Mouse (Mus musculus): ENCODE measurements around the gene Gpr37l1. TPM values are rescaled to one million over a fixed set of nuclear protein-coding genes. Genes with fewer than 3 reads are reported as not detected.
"Not testable (repeated sequence)": the region's sequence is repeated elsewhere in the genome, so short reads cannot be mapped to it uniquely, and the experiment has no call there.

Gpr37l1 gene
- 1.8 and 2.4 TPM in 2 replicates for total RNA-seq (2021)
- long read RNA-seq, experiment 1, partial matches to known transcripts: 0 of 2 reads
- long read RNA-seq, experiment 1, other reads (novel, unspliced or antisense): 0 of 2 reads
- long read RNA-seq, experiment 2, partial matches to known transcripts: 0 of 1 reads
- long read RNA-seq, experiment 2, other reads (novel, unspliced or antisense): 0 of 1 reads

GRCm38 (mm10) chr1:135167435-135167834 is at the start of gene Gpr37l1:
Gene Gpr37l1 (minus strand): TSS chr1:135167681.
- peak; percentile 30 for DNase-seq

- no peak for DNase-seq
Observed at GRCm38 (mm10) chr1:135213772-135214640, 46.5 kb upstream of the Gpr37l1 start.

DNA sequence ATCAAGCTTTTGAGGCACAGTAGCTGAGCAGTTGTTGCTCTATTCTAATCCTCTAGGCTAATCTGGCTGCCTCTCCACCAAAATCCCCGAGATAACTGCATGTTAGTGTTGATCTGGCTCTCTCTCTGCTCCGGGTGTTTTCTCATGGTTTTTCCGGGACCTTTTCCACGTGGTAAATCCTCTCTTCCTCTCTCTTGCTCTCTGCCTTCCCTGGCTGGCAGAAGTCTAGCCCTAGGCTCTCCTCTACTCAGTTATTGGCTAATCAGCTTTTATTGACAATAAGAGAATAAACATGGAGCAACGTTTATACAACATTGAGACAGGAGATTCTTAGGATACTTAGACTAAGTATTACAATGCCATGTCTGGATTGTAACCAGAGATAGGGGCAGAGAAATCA is 42.9 kb upstream of the Gpr37l1 start:
- no peak for DNase-seq

DNA sequence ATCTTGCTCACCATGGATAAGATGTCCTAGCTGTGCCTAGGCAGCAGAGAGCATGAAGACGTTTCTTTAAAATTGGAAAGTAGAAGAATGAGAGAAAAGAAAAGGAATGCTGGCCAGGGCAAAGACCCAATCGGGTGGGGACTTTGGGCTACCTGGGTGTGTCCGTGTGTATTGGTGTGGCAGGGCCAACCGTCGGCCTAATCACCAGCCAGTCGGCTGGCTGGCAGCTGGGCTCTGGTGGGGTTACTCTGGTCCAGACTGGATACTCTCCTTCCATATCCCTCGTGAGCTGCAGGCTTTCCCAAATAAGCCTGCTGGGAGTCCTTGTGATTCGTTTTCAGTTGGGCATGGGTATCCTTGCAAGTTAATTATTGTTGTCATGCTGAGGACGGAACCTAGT is 41.2 kb upstream of the Gpr37l1 start:
- no peak for DNase-seq

DNA sequence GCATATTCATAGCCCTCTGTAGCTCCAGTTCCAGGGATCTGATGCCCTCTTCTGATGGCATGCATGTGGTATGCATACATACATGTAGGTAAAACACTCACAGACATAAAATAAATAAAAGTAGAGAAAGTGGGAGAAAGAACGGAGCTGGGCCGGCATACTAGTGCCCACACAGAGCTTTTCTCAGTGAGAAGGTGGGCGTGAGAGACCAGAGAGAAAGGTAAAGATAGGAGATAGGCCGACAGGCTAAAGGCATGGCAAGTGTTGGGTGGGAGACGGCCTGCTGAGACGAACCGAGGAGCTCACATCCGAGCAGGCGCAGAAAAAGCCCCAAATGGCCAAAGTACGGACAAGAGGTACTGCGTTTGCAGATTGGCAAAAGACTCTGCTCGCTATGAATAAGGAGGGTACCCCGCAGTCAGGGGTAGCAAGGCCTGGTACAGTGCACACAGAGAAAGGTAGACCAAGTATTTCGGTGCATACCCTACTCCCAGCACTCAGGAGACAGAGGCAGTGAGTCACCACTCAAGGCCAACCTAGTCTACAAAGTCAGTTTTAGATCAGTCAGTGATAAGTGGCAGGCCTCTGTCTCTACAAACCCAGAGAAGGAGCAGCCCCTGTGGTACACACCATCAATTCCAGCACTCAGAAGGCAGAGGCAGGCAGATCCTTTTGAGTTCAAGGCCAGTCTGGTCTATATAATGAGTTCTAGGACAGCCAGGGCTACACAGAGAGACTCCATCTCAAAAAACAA is 39.3 kb upstream of the Gpr37l1 start:
- no peak for DNase-seq

GRCm38 (mm10) chr1:135205257-135205656 is 37.8 kb upstream of the Gpr37l1 start:
- DNase-seq: no peak

DNA sequence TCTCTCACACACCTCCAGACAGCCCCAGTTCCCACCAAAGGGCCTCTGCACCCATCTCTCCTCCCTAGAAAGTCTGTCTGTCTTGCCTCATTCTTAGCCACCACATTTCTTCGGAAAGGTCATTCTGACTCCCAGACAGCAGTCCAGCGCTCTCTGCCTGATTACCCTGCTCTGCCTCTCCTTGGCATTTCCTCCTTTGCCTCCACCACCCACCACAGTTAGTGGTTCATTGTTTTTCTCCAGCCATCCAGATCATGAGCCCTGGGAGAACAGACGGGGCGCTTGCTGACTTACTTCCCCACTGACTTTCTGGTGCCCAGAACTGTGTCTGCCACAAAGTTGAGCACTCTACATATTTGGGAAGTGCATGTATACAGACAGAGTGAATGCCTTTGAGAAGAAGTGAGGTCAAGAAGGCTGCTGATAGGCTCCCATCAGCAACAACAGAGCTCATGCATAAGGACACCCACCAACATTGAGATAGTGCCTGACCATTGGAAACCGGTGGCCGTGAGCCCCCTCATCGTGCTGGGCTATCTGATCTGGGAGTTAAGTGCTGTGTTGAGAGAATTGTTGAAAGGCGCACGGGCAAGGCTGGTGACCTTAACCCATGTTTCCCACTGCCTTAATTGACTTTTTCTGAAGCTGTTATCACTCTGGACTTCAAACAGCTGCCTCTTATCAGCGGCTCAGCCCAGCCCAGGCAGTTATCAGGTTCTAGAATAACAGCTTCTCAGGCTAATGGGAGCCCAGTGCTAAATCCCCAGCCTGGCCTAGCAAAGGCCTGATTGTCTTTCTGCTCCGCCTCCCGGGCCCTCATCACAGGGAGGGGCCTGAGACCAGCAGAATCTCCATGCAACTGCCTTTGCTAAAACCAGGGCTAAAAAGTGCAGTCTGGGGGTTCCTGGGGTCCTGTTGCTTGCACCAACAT is 37.0 kb upstream of the Gpr37l1 start:
- DNase-seq: no peak

DNA sequence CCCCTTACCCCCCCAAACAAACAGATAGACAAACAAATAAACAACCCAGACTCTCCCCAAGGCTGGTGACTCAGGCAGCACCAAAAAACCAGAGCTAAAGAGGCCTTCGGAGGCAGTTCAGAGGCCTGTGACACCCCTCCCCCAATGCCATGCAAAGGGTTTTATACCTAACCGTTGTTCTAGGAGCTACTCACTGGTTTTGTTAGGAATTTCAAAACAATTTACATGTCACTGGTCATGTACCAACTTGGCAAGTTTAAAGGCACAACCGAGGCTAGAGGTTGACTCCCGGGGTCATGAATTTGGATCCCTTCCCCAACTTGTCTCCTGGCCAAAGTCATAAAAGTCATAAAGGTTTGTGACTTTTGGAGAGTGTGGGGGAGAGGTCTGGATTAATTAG is 32.9 kb upstream of the Gpr37l1 start:
- DNase-seq: no peak

DNA sequence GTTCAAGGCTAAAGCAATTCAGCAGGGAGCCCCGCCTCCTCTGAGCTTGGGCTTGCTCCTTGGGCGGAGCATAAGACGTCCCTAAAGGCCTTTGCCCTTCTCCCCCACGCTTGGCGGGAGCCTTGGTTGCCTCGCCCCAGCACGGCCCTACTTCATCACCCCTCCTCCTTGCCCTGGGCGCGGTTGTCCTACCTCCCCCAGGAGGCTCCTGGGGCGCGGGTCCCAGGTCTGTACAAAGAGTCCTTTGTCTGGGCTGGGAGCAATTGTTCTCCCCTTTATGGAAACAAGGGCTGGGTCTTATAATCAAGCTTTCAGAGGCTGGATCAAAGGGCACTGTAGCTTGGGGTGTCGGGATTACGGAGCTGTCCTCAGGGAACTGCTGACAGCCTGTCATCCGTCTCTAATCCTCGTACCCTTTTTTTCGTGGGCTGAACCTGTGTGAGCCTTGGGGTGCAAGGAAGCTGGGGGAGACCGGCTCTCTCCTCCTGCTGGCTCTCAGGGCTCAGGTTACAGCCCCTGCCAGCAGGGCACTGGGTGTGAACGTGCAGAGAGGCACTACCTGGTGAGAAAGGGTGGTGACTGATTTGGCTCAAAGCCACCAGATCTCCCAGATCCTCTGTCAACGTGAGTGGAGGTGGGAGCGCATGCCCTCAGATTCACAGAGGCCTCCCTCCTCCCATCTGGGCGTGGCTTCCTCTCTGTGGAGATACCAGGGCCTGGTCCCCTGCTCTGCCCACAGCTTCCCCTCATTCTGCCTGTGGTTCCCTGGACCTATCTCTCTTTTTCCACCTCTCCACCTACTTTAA is 31.7 kb upstream of the Gpr37l1 start:
- no peak for DNase-seq

DNA sequence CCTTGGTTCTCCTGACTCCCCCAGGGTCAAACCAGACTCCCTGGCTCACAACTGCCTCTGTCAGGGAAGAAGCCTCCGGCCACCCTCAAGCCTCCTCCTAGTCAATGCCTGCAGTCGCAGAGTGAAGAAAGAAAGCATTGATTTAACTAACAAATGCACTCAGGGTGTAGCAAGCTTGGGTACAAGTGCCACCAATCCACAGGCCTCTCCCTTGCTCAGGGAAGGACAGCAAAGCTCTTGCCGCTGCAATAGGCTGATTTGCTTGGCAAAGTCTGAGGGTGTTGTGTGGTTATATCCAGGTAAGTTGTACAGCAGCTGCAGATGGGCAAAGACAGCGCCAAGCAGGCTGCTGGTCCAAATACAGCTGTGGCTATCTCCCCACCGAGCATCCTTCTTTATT is 30.9 kb upstream of the Gpr37l1 start:
- DNase-seq: no peak

DNA sequence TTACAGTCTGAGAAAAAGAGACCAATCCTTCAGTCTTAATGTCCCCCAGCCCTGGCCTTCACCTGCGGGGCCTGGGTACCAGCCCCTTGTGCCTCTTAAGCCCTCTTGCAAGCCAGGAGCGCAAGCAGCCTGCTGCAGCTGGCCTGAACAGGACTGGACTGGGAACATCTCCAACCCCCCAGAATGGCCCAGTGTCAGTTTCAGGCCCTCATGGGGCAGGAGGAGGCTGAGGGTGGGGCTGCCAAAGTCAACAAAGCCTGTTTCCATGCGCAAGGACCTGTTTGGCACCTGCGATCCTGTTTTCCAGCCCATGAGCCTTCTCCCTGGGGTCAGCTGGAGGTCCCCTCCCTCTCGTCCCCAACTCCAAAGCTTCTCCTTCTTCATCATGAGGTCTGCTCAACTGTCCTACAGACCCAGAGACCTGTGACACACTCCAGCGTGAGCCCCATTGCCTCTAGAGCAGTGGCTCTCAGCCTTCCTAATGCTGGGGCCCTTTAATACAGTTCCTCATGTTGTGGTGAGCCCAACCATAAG is 28.5 kb upstream of the Gpr37l1 start:
- peak; percentile 40 for DNase-seq

DNA sequence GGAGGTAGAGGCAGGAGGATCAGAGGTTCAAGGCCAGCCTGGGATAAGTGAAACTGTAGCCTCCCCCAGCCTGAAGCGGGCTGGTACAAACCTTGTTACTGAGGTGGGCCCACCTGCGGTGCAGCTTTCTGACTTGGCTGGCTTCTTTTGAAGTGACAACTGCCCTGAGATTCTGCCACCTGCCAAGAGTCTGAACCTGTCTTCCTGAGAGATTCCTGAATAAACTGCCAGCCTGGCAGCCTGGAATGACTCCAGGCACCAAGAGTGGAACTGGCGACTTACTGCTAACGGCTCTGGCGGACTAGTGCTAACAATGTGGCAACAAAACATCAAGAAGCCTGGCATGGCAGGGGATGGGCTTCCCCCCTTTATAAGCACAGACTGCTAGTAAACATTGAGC is 26.9 kb upstream of the Gpr37l1 start:
- not testable (repeated sequence) for DNase-seq

DNA sequence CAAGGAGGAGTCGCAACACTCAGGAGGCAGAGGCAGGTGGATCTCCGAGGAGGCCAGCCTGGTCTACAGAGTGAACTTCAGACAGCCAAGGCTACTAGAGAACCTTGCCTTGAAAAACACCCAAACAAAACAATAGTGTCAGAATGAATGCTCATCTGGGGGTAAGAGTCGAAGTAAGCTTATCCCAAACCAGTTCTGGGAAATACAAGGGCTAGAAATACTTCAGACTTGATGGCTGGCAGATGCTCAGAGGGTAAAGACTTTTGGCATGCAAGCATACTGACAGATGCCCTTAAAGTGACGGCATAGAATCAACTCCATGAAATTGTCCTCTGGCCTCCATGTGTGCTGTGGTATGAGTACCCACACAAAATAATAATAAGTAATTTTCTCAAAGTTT is 21.7 kb upstream of the Gpr37l1 start:
- DNase-seq: no peak

- peak; percentile 53 for DNase-seq
Observed at GRCm38 (mm10) chr1:135188197-135188596, 20.7 kb upstream of the Gpr37l1 start.

DNA sequence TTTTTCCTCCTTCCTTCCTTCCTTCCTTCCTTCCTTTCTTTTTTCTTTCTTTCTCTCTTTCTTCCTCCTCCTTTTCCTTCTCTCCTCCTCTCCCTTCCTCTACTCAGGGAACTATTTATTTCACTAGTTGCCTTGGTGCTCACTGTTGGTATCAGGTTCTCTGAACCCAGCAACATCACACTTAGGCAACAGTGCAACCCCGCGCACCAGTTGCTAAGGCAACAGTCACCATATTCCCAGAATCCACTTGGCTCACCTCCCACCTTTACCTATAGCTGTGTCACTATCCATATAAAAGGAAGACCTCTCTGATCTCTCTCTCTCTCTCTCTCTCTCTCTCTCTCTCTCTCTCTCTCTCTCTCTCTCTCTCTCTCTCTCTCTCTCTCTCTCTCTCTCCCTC is 19.5 kb upstream of the Gpr37l1 start:
- DNase-seq: not testable (repeated sequence)

DNA sequence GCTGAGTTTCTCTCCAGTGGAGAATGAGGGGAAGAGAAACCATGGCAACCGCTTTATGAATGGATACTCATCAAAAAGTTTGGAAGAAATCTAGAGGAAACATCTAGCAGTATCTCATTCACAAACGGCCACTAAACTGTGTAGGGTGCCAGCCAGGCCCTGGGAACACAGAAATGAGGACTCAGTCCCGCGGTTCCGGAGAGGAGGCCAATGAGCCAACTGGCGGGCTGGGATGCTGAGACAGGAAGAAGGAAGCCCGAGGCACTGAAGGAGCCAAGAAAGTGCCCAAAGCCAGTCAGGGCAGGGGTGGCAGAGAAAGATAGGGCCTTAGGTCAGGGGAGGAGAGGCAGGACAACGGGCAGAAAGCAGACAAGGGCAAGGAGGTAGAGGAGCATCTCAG is 18.9 kb upstream of the Gpr37l1 start:
- no peak for DNase-seq

- no peak for DNase-seq
Observed at GRCm38 (mm10) chr1:135185936-135186335, 18.5 kb upstream of the Gpr37l1 start.

DNA sequence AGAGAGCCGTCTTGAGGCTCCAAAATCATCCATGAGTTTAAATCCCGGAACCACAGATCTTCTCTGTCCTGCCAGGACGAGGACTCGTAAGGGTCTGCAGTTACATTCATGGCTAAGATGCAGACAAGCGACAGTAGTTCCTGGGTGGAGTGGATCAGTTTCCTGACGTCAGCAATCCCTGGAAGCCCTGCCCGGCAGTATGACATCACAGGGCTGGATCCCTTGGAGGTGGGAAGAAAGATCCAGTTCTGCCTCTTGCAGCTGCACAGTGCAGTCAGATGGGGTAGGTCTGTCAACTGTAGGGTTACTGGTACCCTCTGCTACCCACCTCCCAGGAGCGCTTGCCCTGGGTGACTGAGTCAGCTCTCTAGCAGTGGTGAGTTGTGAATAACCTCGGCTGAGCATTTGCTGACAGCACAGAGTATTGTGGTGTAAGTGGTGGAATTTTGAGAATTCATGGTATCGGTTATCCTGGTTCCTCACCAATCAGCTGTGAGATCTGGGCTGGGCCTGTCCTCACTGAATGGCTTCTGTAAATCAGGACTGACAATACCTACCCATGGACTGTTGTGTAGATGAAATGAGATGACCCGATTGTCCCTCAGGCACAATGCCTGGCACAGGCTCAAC is 16.6 kb upstream of the Gpr37l1 start:
- no peak for DNase-seq

DNA sequence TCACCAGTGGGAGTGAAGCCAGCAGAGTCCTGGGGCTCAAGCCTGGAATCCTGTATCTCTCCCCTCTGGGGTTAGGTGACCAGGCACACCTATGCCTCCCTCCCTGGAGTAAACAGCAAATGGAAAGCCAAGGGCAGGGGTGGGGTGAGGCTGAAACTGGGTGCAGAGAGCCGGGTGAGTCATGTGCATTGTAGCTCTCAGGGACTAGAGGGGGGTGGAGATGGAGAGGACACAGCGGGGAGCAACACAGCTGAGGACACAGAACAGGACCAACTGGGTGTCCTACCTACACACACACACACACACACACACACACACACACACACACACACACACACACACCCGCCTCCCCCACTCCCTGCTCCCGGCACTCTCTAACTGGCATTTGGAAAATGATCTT is 16.0 kb upstream of the Gpr37l1 start:
- peak; percentile 64 for DNase-seq

GRCm38 (mm10) chr1:135182975-135183374 is 15.5 kb upstream of the Gpr37l1 start:
- no peak for DNase-seq

Measured in adrenal gland, postnatal 14 days (tissue).